Mouse (Mus musculus): ENCODE measurements around the gene Diaph3.

Gene Diaph3

DNA sequence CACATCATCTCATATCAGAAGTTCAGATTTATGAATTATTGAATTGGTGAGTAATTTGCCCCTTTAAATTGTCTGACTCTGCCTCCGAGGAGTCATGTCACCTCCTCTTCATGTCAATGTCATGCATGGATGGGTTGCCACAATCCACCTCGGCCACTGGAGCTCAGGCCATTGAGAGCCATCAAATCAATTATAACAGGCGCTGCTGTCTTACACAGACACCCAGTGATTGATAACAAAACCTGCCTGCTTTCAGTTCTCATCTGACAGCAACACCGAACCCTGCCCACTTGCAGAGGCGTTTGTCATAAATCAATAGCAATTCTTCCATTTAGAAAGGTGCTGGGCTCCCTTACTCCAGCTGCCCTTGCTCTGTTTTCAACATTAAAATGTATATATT is 402.1 kb downstream of the Diaph3 start:
- DNase-seq (ENCODE audit: low read depth, low spot score): peak; percentile 83

DNA sequence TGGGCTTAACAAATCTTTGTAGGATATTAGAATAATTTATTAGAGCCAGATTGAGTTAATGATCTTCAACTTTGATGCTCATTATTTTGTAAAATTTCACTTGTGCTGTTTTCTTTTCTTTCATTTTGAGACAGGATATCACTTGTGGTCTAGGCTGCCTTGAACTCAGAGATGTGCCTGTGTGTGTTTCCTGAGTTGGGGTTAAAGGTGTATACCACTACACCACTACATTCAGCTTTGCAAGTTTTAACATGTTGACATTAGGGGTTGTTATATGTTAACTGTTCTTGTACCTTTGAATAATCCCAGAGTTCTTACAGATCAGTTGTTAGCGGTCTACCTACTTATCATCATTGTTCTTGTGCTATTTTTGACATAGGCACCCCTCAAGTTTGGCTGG is 404.4 kb downstream of the Diaph3 start:
- no peak for DNase-seq (ENCODE audit: low read depth, low spot score)

DNA sequence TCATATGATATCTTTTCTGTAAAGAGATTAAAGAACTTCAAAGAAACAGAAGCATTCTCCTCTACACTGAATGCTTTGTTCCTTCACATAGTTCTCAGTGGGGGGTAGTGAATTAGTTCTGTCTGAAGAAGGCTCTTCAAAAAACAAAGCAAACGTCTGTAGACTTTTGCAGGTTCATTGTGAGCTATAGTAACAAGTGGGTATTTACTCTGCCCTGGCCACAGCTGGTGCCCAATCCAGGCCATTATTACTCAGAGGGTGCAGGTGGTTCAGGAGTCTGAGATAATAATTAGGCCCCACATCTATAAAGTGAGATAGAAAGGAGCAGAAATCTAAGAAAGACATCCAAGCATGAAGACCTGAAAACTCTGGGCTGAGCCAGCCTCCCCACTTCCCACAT is 409.7 kb downstream of the Diaph3 start:
- DNase-seq (ENCODE audit: low read depth, low spot score): no peak

DNA sequence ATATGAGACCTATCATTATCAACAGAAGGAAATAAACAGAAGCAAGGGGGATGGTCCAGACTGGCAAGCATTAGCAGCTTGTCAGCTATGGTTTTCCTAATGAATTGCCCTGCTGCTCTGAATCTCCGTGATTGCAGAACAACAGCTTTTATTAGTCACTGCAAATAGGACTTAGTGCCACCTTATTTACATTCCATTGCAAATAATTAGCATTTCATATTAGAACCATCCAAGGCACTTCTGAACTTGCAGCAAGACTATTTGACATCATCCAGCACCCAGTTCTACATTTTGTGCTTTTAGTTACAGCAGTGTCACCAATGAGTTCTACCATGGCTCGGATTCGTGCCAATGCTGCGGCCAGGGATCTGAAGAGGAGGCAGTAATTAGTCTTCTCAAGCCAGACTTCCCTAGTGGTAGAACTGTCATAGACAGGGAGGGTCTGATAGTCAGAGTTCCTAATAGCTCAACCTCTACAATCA is 411.4 kb downstream of the Diaph3 start:
- no peak for DNase-seq (ENCODE audit: low read depth, low spot score)

DNA sequence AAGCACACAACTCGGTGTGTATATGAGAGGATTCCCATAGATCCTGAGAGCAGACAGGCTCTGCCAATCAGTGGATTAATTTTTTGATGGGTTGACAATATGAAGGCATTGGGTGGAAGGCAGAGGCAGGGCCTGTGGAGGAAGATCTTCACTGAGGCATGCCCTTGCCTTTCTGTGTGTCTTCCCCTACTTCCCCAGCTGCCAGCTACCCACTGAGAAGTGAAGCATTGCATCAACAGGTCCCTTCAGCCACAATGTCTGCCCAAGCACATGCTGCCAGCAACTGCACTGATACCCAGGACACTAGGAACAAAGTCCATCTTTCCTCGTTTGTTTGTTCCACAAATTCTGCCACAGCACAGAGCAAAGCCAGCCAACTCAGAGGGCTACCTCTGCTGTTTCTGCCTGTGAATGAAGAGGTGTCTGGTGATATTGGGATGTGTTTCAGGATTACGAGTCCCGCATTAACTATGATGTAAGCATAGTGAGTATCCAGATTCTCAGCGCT is 413.4 kb downstream of the Diaph3 start:
- no peak for DNase-seq (ENCODE audit: low read depth, low spot score)

DNA sequence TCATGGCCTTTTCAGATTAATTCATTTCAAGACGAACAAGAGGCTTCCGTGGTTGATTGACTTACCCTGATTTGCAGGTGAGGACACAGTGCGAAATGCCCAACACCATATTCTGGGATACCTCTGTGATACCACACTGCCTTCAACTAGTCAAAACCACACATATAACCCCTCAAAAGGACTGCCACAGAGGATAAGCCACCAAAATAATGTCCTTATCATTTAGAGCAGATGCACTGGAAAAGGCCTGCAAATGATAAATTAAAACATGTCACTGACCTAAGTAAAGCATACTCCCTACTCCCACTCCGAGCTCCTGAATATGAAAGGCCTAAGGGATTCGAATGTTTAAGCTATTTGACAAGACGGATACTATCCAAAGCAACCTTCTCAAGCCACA is 419.3 kb downstream of the Diaph3 start:
- DNase-seq (ENCODE audit: low read depth, low spot score): no peak

DNA sequence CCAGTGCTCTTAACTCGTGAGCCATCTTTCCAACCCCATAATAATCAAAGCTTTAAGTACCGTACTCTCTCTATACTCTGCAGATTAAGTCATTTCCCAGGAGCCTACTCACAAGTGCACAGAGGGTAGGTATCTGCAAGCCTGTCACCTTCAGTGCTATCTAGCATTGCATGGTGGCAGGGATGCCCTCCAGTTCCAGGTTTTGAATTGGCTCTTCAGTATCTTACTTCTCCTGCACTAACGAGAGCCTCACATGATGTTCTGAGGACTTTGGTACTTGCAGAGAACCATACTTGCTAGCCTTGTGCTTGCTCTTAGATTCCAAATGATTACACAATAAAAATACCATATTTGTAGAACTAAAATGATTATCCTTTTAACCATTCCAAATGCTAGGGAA is 420.0 kb downstream of the Diaph3 start:
- no peak for DNase-seq (ENCODE audit: low read depth, low spot score)

DNA sequence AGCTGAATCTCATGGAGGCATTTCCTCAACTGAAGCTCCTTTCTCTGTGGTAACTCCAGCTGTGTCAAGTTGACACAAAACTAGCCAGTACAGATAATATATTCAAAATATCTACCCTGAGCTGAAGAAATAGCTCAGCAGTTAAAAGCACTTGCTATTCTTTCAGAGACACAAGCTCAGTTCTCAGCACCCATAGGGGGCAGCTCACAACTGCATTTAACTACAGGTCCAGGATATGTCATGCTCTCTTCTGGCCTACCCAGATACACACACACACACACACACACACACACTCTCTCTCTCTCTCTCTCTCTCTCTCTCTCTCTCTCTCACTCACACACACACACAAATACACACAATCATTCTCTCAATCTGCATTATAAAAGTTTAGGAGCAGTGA is 420.6 kb downstream of the Diaph3 start:
- DNase-seq (ENCODE audit: low read depth, low spot score): peak; percentile 52

DNA sequence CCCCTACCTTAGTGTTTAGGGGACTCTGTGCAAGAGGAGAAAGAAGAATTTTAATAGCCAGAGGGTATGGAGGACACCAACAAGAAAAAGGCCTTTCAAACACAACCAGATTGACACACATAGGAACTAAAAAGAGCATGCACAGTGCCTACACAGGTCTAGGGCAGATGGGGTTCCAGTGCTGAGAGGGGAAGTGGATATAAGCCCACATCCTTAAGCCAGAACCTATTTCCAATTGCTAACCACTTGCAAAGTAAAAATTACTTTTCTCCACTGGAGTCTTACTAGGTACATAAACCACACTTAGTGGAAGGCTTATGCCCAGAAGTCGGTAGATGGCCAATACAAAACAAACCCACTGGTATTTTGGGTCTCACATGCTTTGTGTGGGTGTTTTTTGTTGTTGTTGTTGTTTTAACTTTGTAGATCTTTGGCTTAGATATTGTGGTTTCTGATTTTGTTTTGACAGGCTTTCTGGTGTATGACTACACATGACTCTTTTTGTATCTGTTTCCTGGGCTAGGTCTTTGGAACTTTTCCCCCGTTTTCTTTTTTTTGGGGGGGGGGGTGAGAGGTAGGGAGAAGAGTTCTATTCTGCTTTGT is 426.8 kb downstream of the Diaph3 start:
- DNase-seq (ENCODE audit: low read depth, low spot score): no peak

DNA sequence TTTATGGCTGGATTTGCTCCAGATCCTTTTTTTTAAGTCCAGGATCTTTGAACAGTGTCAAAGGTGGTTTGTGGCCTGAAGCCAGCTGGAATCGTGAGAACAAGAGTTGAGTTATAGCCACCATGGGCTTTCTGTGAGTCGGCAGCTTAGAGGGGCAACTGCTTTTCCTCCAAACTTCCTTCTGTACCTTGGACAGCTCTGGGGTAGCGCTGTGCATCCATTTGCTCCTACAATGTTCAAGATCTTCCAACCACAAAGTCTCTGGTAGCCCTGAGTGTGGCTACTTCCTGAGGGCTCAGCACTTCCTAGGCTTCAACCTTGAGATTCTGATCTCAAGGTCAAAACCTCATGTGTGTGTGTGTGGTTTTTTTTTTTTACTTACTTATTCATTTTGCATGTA is 437.0 kb downstream of the Diaph3 start:
- no peak for DNase-seq (ENCODE audit: low read depth, low spot score)

DNA sequence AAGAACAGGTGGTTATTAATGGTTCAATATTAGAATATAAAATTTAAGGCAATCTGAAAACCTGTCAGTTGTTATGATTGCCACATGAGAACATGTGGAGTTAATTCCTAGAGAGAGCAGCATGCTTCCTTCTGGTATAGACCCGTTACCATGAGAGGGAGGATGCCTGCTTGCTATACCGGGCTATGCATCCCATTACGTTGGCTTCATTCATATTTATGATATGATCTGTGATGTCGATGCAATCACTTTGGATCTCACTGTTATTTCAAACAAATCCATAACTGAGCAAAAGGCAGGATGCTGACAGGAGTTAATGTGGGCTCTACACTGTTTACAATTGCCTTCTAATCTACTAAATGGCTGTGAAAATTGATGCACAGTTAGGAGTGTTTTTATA is 439.9 kb downstream of the Diaph3 start:
- no peak for DNase-seq (ENCODE audit: low read depth, low spot score)

DNA sequence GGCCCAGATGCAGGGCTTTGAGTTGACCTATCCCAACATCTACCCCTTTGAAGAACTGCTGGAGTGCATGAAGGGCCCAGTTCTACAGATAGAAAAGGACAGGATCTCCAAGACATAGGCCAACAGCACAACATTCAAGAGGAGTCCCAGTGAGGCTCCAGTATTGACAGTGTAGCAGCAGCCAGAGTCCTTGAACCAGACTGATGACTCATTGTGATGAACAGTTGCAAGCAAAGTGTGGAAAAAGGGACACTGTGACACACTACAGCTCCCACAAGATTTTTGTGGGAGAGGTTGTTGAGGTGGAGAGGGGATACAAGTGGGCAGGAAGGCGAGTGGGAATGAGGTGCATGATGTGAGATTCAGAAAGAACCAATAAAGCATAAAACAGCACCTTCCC is 443.1 kb downstream of the Diaph3 start:
- DNase-seq (ENCODE audit: low read depth, low spot score): no peak

DNA sequence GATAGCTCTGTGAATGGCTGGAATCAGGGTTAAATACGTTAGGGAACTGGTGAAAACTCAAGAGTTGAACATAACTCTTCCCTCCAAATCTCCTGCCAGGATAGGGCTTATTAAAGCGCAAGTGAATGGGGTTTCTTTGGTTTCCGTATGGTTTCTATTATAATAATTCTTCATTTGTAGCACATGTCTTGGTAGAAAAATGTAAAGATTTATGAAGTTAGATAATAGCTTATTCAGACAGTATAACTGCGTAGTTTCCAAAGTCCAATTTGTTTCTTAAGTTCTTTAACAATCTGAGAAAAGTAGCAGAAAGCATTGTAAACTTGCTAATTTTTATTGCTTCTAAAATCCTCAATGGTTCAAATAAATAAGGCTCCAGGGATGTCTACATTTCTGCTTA is 448.3 kb downstream of the Diaph3 start:
- DNase-seq (ENCODE audit: low read depth, low spot score): no peak

DNA sequence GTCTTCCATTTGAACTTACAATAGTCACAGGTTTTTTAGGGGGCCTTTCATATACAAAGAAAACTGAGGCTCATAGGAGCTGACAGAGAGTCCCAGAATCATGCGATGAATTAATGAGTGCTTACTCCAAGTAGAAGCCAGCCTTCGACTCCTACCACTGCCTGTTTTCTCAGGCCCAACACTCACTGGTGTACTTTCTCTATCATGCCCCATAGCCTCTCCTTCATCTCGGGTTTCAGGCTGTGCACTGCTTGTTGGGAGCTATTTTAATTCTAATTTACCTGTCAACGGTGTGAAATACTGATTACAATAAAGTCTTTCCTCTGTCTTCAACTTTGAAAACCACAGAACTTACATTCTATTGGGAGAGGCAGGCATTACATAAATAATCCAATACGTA is 449.7 kb downstream of the Diaph3 start:
- no peak for DNase-seq (ENCODE audit: low read depth, low spot score)

DNA sequence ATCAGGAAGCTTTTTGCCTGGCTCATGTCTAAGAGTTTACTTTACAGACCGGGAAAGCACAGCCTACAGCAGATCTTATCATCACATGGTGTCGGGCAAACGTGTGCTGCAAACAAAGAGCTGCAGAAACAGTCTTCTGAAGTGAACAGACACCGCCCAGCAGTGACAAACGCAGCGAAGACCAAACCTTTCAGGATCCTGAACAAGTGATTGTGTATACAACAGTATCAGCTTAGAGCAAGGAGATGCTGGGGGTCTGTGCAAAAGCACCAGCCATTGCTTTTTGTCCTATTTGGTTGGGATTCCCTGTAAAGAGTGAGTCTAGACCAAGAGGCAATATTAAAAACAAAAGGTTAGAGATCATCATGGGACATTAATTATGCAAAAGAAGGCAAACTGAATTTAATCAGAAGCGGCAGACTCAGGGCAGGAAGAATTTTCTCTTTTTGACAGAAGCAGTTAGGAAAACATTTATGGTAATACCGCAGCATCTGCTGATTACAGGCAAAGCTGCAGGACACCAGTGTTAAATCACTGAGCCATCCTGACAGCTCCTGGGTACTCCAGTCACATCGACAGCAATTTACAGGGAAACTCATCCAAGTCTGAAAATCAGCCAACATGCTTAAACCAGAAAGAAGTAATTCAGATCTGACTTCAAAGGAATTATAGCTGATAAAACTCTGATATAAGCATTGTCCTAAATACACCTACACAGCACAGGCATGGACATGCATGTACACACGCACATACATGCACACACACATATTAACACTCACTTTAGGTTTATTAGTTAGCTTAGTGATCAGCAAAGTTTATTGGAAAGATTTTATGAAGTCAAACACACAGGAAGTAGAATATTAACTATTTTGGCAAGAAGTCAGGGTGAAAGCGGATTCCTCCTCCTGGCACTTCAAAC is 456.2 kb downstream of the Diaph3 start:
- DNase-seq (ENCODE audit: low read depth, low spot score): no peak

DNA sequence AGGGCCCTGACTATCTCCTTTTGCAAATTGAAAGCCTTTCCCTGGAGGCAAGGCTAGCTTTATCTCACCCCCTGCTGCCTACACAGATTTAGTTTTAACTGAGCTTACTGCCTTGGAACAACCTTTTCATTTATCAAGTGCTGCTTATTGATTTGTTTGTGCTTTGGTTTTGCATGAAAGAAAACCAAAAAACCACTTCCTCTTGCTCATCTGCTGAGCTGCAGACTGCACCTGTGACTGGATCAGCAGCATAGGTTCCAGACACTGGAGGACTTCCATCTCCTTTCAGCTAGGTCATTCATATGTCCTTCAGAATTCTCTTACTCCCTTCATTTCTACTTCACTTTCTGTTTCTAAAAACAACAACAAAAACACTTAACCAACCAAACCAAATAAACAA is 459.1 kb downstream of the Diaph3 start:
- peak; percentile 71 for DNase-seq (ENCODE audit: low read depth, low spot score)

DNA sequence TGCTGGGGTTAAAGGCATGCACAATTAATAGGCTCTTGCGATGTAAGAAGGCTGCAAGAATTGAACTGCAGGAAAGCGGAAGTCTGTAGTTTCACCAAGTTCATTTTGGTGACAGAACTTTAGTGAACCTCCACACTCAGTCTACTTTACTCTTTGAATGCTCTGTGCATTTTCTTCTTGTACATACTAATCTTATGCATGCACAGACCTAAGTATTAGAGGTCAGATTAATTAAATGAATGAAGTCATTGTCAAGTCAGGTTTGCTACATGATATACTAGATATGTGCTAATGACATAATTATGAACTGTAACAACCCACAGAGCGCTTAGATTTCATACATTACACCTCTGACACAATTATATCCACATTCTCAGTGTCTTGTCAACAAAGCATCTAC is 462.0 kb downstream of the Diaph3 start:
- DNase-seq (ENCODE audit: low read depth, low spot score): peak; percentile 84

DNA sequence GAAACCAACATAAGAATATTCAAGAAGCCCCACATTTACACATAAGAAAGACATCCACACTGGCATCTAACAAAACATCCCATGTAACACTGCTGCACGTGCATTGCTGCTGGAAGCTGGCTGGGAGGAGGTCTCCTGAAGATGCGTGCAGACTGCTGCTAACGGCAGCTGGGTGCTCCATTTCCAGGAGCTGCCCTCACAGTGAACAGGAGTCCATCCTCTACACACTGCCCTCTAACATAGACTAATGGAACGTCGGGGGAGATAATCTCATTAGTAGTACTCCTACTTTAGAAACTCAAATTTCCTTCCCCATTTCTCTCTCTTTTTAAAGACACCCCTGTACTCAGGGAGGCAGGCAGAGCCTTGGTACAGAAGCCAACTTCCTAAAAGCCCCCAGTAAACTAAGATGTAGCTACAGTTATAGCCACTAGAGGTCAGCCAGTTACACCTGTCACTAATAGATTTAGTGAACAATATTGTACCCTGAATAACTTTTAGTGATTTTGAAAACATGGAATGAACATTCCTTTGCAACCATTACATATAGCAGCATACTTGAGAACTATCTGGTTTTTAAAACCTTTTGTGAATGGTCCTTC is 462.8 kb downstream of the Diaph3 start:
- DNase-seq (ENCODE audit: low read depth, low spot score): peak; percentile 82

DNA sequence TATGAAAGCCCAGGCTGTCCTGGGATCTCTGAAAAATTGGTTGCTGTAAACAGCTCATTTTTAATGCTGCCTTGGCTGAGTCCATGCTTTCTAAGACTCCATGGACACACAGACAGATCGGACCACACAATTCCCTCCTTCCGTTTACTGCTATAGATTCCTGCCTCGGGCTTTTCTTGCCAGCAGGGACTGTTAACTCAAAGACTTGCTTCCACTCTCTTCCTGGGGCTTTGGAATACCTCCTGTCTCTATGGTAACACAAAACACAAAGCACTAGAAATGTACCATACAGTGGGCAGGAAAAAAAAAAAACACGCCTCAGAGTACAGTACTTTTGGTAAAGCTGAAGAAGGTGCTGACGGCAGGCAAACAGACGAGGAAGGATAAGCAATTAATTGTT is 464.0 kb downstream of the Diaph3 start:
- no peak for DNase-seq (ENCODE audit: low read depth, low spot score)

DNA sequence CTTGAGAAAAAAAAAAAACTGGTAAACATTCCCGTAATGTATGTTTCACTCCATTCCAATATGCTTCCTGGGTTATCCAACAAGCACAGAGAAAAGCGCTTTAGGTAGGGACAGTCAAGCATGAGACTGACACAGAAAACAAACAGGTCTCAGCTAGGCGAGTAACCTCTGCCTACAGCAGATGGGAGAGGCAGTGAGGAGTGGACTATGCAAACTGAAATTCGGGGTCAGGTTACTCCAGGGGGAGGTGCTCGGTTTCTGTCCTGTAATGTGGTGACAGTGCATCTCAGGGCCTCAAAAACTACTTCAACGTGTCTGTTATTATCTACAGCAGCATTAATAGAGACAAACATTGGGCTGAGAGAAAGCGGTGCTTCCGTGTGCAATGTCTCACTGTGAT is 465.7 kb downstream of the Diaph3 start:
- DNase-seq (ENCODE audit: low read depth, low spot score): no peak

DNA sequence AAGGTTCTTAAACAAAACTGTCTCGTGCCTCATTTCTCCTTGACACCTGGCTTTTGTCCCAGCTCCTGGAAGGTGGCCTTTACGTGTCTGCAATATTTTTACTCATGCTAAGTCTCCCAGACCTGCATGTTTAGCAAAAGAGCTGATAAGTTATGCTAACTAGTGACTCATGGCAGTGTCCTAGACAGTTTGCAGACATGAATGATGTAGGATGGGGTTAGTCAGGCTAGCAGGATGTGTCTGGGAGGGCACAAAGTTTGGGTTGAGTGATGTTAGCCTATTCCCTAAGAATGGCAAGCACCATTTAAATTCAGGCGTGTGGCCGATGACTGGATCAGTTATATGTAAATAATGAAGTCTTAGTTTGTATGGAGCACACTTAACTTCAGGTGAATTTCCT is 478.2 kb downstream of the Diaph3 start:
- no peak for DNase-seq (ENCODE audit: low read depth, low spot score)

DNA sequence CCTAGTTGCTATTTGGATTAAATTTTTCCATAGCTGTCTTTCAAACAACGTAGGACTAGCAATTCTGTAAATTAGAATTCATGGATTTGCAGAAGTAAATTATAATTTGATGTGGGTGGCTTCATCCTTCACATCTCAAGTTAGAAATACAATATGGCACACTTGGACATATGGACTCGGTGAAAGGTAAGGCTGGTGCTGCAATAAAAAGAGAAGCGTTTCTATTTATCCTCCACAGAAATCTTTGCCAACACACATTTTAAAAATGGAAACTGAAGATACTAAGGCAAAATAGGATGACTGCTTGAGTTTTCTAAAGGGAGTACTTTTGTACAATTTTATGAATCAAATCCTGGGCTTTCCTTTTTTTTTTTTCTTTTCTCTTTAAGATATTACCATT is 480.5 kb downstream of the Diaph3 start:
- DNase-seq (ENCODE audit: low read depth, low spot score): no peak

DNA sequence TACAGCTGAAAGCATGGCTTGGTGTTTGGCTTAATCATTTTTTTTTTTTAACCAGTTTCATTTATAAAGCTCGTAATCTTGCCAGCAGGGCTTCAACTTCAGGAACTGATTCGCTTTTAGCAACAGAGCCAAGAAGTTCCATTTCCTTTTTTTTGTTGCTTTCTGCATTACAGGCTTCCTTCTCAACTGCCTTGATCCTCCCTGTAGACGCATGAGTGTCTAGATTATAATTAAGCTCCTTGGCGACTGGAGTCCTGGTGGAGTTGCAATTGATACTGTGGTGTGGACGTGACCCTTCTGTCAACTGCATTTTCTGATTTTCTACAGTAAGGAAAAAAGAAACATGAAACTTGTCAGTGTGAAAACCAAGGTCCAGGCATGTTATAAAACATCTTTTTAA is 484.8 kb downstream of the Diaph3 start:
- DNase-seq (ENCODE audit: low read depth, low spot score): no peak

Measured in A20 (cell line).